In the genomic region with DNA sequence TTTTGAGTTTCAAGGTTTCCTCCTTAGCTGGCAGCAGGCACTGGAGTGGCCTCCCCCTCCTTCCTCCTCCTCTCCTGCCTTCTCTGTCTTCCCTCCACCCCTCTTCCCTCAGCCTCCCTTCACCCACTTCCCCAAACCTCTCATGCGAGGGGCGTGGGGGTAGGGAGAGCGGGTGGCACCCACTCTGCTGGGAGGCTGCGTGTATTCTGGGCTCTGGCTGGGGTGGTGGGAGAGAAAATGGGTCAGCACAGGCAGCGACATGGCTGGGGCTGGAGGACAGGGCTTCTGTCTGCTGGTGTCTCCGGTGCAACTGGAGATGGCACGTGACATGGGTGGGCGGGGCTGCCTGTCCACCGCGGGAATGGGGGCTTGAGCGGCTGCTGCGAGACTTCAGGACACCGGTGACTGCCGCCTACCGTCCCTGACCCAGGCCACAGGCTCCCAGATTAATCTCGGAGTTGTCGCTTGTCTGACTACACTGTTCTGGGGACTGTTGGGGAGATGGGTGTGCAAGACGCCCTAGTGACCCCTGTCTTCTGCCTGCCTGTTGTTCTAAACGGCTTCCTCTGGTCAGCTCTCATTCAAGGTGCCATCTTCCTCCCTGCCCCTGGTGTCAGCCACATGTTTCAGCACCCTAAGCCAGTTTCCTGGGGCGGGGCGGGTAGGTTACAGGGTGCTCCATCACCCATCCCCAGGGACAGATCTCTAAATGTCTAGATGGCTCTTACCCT, we compare ENCODE assay signal across 8 mouse cellular contexts.
DNase-seq lines count a peak whose midpoint lies in the region; ATAC-seq and TF ChIP-seq lines count a peak whose summit lies in the region.

No protein-coding gene starts in this region.

- DNase-seq in Muller cell, postnatal 12 days (ENCODE audit: inconsistent ontology term): peak; percentile 61
- DNase-seq in heart, postnatal 36 days: peak; percentile 41 to 46
- DNase-seq in left cerebral cortex, postnatal 36 days (ENCODE audit: low spot score in 2 of 2): peak; percentile 47 to 59
- DNase-seq in mesoderm, embryonic 11.5 days (ENCODE audit: low read depth, low spot score): peak; percentile 84
- peak; percentile 59 for DNase-seq in right cerebral cortex, postnatal 25 days
- no peak for DNase-seq in MN1 (ENCODE audit: low spot score)

- H3K9ac ChIP-seq in forebrain, embryonic 13.5 days: peak overlapping the region; percentile 68

- intact Hi-C loops in heart, postnatal 36 days (cut with DNase I): no loop called here
- intact Hi-C loops in left cerebral cortex, postnatal 36 days (cut with DNase I): loop anchor here (5.0 kb wide), 1 partner anchor 111 kb away; a partner anchor contains a TSS

- H3K4me1 ChIP-seq in bone marrow, adult 2 months (ENCODE audit: control insufficient read depth, insufficient read depth, low read length): peaks cover 17% of the 10 kb centered on the region
- peaks cover 25% of the 10 kb centered on the region for H3K4me1 ChIP-seq in forebrain, embryonic 13.5 days

- ATAC-seq in forebrain, embryonic 13.5 days: peak; percentile 87

- H3K36me3 ChIP-seq in forebrain, embryonic 13.5 days (ENCODE audit: poor library complexity, severe bottlenecking): no peaks in the 10 kb centered on the region

- H3K27me3 ChIP-seq in forebrain, embryonic 13.5 days: no peaks in the 10 kb centered on the region

- peak overlapping the region; percentile 74 for H3K4me2 ChIP-seq in forebrain, embryonic 13.5 days

- WGBS in bone marrow, adult 2 months: 1% methylated on average over 21 of the region's 21 CpGs
- 6% methylated on average over 21 of the region's 21 CpGs for WGBS in forebrain, embryonic 13.5 days

- peak; percentile 93 for TF ChIP-seq POLR2A in bone marrow, adult 2 months (IDR thresholded peaks at IDR 0.05; ENCODE audit: borderline replicate concordance, control insufficient read depth, low read depth, low read length)

- no peak; the same call in 1 of the 2 replicates for TF ChIP-seq CTCF in bone marrow, adult 2 months (IDR thresholded peaks at IDR 0.05; ENCODE audit: control insufficient read depth, insufficient read depth, low read length)

- H3K9me3 ChIP-seq in forebrain, embryonic 13.5 days (replicated peaks): no peaks in the 10 kb centered on the region

- peak overlapping the region; percentile 94 for H3K27ac ChIP-seq in bone marrow, adult 2 months (ENCODE audit: control insufficient read depth, insufficient read depth, low read depth, low read length, poor library complexity)
- H3K27ac ChIP-seq in forebrain, embryonic 13.5 days: no peak overlapping the region

- peak overlapping the region; percentile 55 for H3K4me3 ChIP-seq in bone marrow, adult 2 months (replicated peaks; ENCODE audit: control insufficient read depth, low read depth, low read length)
- peak overlapping the region; percentile 43 for H3K4me3 ChIP-seq in forebrain, embryonic 13.5 days
